Mouse (Mus musculus) embryonic facial prominence, embryonic 13.5 days (tissue): ENCODE measurements around the gene Mlec. TPM values are rescaled to one million over a fixed set of nuclear protein-coding genes. Genes with fewer than 3 reads are reported as not detected.
A peak's percentile ranks its signal among the peaks of the same experiment; 100 is the strongest.
"Not testable (repeated sequence)": the region's sequence is repeated elsewhere in the genome, so short reads cannot be mapped to it uniquely, and the experiment has no call there.

Source experiments
- ATAC-seq: fragments of 200-750 bp; cut with Nextera tagmentation; 2 replicates; pipeline ENCODE4 v1.8.0; 2017; ENCODE audit warnings: low read depth; ENCODE audit not compliant: insufficient number of reproducible peaks, insufficient read depth, low FRiP score, low TSS enrichment
- H3K27ac ChIP-seq: fragments of 300-500 bp; sonication (generic); 2 replicates; pipeline ENCODE4 v1.5.1; 2015; ENCODE audit warnings: moderate library complexity, mild to moderate bottlenecking, inconsistent platforms
- H3K27me3 ChIP-seq: fragments of 300-500 bp; sonication (generic); 2 replicates; pipeline ENCODE4 v1.6.1; 2015; ENCODE audit warnings: mild to moderate bottlenecking, inconsistent platforms
- H3K36me3 ChIP-seq: fragments of 300-500 bp; sonication (generic); 2 replicates; pipeline ENCODE4 v1.6.1; 2015; ENCODE audit warnings: mild to moderate bottlenecking, inconsistent platforms
- H3K4me1 ChIP-seq: fragments of 300-500 bp; sonication (generic); 2 replicates; pipeline ENCODE4 v1.6.1; 2015; ENCODE audit warnings: inconsistent platforms
- H3K4me2 ChIP-seq: fragments of 300-500 bp; sonication (generic); 2 replicates; pipeline ENCODE4 v1.6.1; 2015; ENCODE audit warnings: moderate library complexity, mild to moderate bottlenecking, inconsistent platforms
- H3K4me3 ChIP-seq: fragments of 300-500 bp; sonication (generic); 2 replicates; pipeline ENCODE4 v1.5.1; 2015; ENCODE audit warnings: mild to moderate bottlenecking, inconsistent platforms
- H3K9ac ChIP-seq: fragments of 300-500 bp; sonication (generic); 2 replicates; pipeline ENCODE4 v1.6.1; 2015; ENCODE audit warnings: mild to moderate bottlenecking, inconsistent platforms
- H3K9me3 ChIP-seq: fragments of 300-500 bp; sonication (generic); 2 replicates; pipeline ENCODE4 v1.6.1; 2016; ENCODE audit warnings: inconsistent platforms
- WGBS: fragments of 180-500 bp; shearing (Covaris S2); methylation state at CpG from one replicate; pipeline ENCODE4 v1.1.7; 2015; ENCODE audit warnings: mixed read lengths; 5-methylcytosine and 5-hydroxymethylcytosine counted together
- polyA plus RNA-seq: library from polyadenylated mRNA; unstranded; fragments of >200 nt; fragmentation: Nextera tagmentation; extraction: Ambion mirVana; gene quantifications from 2 replicates; pipeline ENCODE4 v1.2.1, GENCODE M21; 2015

The Mlec gene
- polyA plus RNA-seq, 1 experiment from 2014 or later, result 73.4 TPM

DNA sequence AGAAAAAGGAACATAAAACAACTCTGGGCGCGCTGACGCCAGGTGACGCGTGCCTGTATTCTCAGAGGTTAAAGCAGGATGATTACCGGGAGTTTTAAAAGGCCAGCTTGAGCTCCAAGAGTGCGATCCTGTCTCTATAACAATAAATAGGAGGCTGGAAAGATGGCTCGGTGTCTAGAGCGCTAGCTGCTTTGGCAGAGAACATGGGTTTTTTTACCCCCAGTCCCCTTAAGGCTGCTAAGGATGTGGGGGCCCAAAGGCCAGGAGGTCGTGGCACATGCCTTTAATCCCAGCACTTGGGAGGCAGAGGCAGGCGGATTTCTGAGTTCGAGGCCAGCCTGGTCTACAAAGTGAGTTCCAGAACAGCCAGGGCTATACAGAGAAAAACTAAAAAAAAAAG is 1.2 kb upstream of the Mlec start:
- Histone ChIP-seq H3K27ac (peak overlapping the region; percentile 98), H3K36me3 (no peaks in the 10 kb centered on the region), H3K4me1 (peaks cover 35% of the 10 kb centered on the region), H3K4me2 (peak overlapping the region; percentile 79), H3K9me3 (no peaks in the 10 kb centered on the region), H3K27me3 (no peaks in the 10 kb centered on the region), H3K4me3 (peak overlapping the region; percentile 85), H3K9ac (peak overlapping the region; percentile 97)
- no peak for ATAC-seq
- 37% methylated on average over 12 of the region's 12 CpGs for WGBS

GRCm38 (mm10) chr5:115156933-115157589 is 918 bp downstream of the Mlec start:
- Histone ChIP-seq H3K27me3 (no peaks in the 10 kb centered on the region), H3K4me1 (peaks cover 50% of the 10 kb centered on the region), H3K9ac (peak overlapping the region; percentile 97), H3K9me3 (no peaks in the 10 kb centered on the region), H3K27ac (peak overlapping the region; percentile 89), H3K36me3 (0 out of 2 replicates have a peak, but pooled peaks cover 4% of the 10 kb centered on the region), H3K4me2 (peak overlapping the region; percentile 79), H3K4me3 (peak overlapping the region; percentile 85)
- ATAC-seq, result no peak
- under 1% methylated on average over 26 of the region's 26 CpGs for WGBS

- H3K9ac ChIP-seq, result peak overlapping the region; percentile 97
- no peak for ATAC-seq
- 0 out of 2 replicates have a peak overlapping the region, but pooled peaks have one; percentile 14 for H3K27ac ChIP-seq
- 52% methylated on average over 7 of the region's 7 CpGs for WGBS
- peaks cover 53% of the 10 kb centered on the region for H3K4me1 ChIP-seq
- no peaks in the 10 kb centered on the region for H3K27me3 ChIP-seq
- peak overlapping the region; percentile 79 for H3K4me2 ChIP-seq
- H3K36me3 ChIP-seq, result 0 out of 2 replicates have a peak, but pooled peaks cover 7% of the 10 kb centered on the region
- no peaks in the 10 kb centered on the region for H3K9me3 ChIP-seq
- peak overlapping the region; percentile 85 for H3K4me3 ChIP-seq
Observed at GRCm38 (mm10) chr5:115156401-115156800, 1.6 kb downstream of the Mlec start.

DNA sequence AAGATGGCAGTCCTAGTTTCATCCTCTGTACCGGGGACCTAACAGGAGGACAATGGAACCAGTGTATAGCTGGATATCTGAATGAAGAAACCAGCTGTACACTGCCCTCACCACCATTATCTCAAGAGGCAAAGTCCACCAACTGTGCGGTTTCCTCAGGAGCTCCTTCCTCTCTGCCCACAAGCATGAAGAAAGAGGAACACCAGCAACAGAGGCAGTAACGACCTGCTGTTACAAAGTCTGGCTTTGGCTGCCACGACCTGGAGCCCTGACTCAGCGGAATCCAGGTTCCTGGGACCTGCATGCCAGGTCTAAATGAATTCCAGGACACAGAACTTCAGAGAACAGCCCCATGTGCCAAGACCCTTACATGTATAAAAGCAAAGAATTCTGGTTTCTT is 2.1 kb downstream of the Mlec start:
- peaks cover 54% of the 10 kb centered on the region for H3K4me1 ChIP-seq
- peak overlapping the region; percentile 14; the same call in 1 of the 2 replicates for H3K27ac ChIP-seq
- H3K4me2 ChIP-seq, result peak overlapping the region; percentile 79
- peaks cover 11% of the 10 kb centered on the region for H3K36me3 ChIP-seq
- ATAC-seq, result no peak
- H3K27me3 ChIP-seq, result no peaks in the 10 kb centered on the region
- WGBS, result 22% methylated on average over 5 of the region's 5 CpGs
- H3K4me3 ChIP-seq, result peak overlapping the region; percentile 85
- peak overlapping the region; percentile 97 for H3K9ac ChIP-seq
- H3K9me3 ChIP-seq, result no peaks in the 10 kb centered on the region

DNA sequence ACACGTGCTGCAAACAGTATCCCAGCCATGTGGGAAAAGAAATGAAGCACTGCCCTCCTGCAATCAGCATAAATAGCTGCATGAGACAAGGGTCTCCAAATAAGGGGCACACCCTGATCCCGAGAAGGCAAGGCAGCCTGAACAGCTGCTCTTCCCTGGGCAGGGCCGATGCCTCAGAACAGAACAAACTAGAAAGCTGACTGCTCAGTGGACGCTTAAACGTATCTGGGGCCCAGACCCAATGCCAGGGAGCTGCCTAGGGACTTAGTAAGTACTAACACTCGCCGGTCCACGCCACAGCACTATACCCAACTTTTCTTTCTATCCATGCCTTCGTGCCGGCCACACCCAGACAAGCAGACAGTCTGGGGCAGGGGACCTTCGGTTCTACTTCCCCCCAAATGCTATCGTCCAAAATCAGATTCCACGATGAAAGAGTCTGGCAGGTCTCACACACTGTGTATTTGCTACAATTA is 2.8 kb downstream of the Mlec start:
- no peaks in the 10 kb centered on the region for H3K27me3 ChIP-seq
- H3K4me1 ChIP-seq, result peaks cover 54% of the 10 kb centered on the region
- H3K9ac ChIP-seq, result peak overlapping the region; percentile 97
- peak overlapping the region; percentile 14; the same call in 1 of the 2 replicates for H3K27ac ChIP-seq
- no peak for ATAC-seq
- WGBS, result 57% methylated on average over 13 of the region's 13 CpGs
- peaks cover 18% of the 10 kb centered on the region for H3K36me3 ChIP-seq
- H3K4me3 ChIP-seq, result peak overlapping the region; percentile 85
- peak overlapping the region; percentile 79 for H3K4me2 ChIP-seq
- no peaks in the 10 kb centered on the region for H3K9me3 ChIP-seq

GRCm38 (mm10) chr5:115152132-115152956 is 5.6 kb downstream of the Mlec start:
- Histone ChIP-seq H3K27me3 (no peaks in the 10 kb centered on the region), H3K36me3 (peaks cover 44% of the 10 kb centered on the region), H3K9me3 (no peaks in the 10 kb centered on the region), H3K27ac (peak overlapping the region; percentile 86), H3K9ac (peak overlapping the region; percentile 54), H3K4me3 (peak overlapping the region; percentile 12; the same call in 1 of the 2 replicates), H3K4me1 (peaks cover 51% of the 10 kb centered on the region), H3K4me2 (peak overlapping the region; percentile 79)
- WGBS, result 19% methylated on average over 8 of the region's 8 CpGs
- 0 out of 2 replicates have a peak, but pooled peaks have one; percentile 45 for ATAC-seq

- H3K27ac ChIP-seq, result peak overlapping the region; percentile 8
- peaks cover 49% of the 10 kb centered on the region for H3K4me1 ChIP-seq
- 81% methylated on average over 13 of the region's 13 CpGs for WGBS
Observed at GRCm38 (mm10) chr5:115151457-115151856, 6.5 kb downstream of the Mlec start.

GRCm38 (mm10) chr5:115150991-115151390 is 7.0 kb downstream of the Mlec start:
- H3K4me2 ChIP-seq, result no peak overlapping the region
- 66% methylated on average over 5 of the region's 5 CpGs for WGBS
- no peaks in the 10 kb centered on the region for H3K9me3 ChIP-seq
- ATAC-seq, result no peak
- peaks cover 57% of the 10 kb centered on the region for H3K36me3 ChIP-seq
- no peak overlapping the region for H3K9ac ChIP-seq
- H3K4me1 ChIP-seq, result peaks cover 44% of the 10 kb centered on the region
- no peak overlapping the region for H3K4me3 ChIP-seq
- H3K27ac ChIP-seq, result no peak overlapping the region
- H3K27me3 ChIP-seq, result no peaks in the 10 kb centered on the region

More at GRCm38 (mm10) chr5:115151457-115151856, 6.5 kb downstream of the Mlec start:
- Histone ChIP-seq H3K9ac (no peak overlapping the region), H3K9me3 (no peaks in the 10 kb centered on the region), H3K4me2 (no peak overlapping the region), H3K36me3 (peaks cover 53% of the 10 kb centered on the region), H3K4me3 (no peak overlapping the region), H3K27me3 (no peaks in the 10 kb centered on the region)
- no peak for ATAC-seq

GRCm38 (mm10) chr5:115149675-115150459 is 8.1 kb downstream of the Mlec start:
- Histone ChIP-seq H3K9ac (no peak overlapping the region), H3K36me3 (peaks cover 69% of the 10 kb centered on the region), H3K4me2 (no peak overlapping the region), H3K27ac (no peak overlapping the region), H3K4me1 (peaks cover 33% of the 10 kb centered on the region), H3K27me3 (no peaks in the 10 kb centered on the region), H3K9me3 (no peaks in the 10 kb centered on the region), H3K4me3 (no peak overlapping the region)
- no peak for ATAC-seq
- WGBS, result 94% methylated on average over 14 of the region's 14 CpGs

DNA sequence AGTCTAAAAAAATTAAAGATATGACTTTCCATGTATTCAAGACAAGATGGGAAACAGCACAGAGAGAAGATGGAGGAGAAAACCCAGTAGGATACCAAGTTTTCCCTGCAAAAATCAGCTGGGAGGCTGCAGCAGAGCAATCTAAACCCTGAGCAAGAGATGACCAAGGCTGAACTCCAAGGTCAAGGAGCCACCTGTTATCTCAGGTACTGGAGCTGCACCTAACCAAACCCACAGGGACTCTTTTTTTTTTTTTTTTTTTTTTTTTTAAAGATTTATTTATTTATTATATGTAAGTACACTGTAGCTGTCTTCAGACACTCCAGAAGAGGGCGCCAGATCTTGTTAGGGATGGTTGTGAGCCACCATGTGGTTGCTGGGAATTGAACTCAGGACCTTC is 9.1 kb downstream of the Mlec start:
- not testable (repeated sequence) for H3K27ac ChIP-seq, H3K4me2 ChIP-seq, H3K9ac ChIP-seq, H3K9me3 ChIP-seq, H3K27me3 ChIP-seq, ATAC-seq, H3K4me3 ChIP-seq
- Histone ChIP-seq H3K4me1 (peaks cover 23% of the 10 kb centered on the region), H3K36me3 (peaks cover 76% of the 10 kb centered on the region)
- WGBS, result no CpG with 5 or more reads among the region's 1 CpGs

DNA sequence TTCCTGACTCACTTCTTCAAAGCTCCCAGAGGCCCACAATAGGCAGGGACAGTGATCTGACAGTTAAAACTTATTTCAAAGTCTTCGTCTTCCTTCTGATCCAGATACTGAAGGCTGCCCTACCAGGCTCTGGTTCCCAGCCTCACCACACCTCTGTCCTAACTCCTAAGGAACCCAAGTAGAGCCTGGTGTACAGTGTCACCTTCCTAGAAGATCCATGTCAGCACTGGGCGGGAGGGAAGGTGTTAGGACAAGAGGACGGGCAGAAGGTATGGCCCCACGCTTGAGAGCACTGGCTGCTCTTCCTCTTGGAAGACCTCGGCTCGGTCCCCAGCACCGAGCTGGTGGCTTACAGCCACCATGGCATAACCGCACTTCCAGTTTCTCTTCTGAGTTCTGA is 9.6 kb downstream of the Mlec start:
- no peak for ATAC-seq
- no peaks in the 10 kb centered on the region for H3K9me3 ChIP-seq
- peaks cover 18% of the 10 kb centered on the region for H3K4me1 ChIP-seq
- H3K27ac ChIP-seq, result no peak overlapping the region
- H3K4me3 ChIP-seq, result no peak overlapping the region
- no peak overlapping the region for H3K9ac ChIP-seq
- no peak overlapping the region for H3K4me2 ChIP-seq
- no peaks in the 10 kb centered on the region for H3K27me3 ChIP-seq
- peaks cover 76% of the 10 kb centered on the region for H3K36me3 ChIP-seq
- WGBS, result 96% methylated on average over 8 of the region's 8 CpGs
